Mouse (Mus musculus) CD4-positive naive resting alpha-beta T cell, adult 57 days (primary cell): ENCODE results near the gene Cdr1. TPM values are rescaled to one million over a fixed set of nuclear protein-coding genes. Genes with fewer than 3 reads are reported as not detected.

Source experiments
- total RNA-seq: library from RNA; stranded (reverse); gene quantifications from one replicate; pipeline ENCODE4 v1.2.4, GENCODE M21; 2023

Gene Cdr1
- total RNA-seq: not detected

DNA sequence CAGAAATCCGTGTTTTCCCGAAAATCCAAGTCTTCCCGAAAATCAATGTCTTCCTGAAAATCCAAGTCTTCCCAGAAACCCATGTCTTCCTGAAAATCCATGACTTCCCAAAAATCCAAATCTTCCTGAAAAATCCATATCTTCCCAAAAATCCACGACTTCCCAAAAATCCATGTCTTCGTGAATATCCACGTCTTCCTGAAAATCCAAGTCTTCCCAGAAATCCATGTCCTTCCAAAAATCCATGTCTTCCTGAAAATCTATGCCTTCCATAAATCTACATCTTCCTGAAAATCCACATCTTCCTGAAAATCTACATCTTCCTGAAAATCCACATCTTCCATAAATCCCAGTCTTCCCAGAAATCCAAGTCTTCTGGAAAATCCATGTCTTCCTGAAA is at the start of gene Cdr1:
Gene Cdr1 (minus strand): TSS at position 101 of the 400 bp plus-strand sequence.

